Comparison of ENCODE assay signal across 9 mouse cellular contexts in genomic region chr11:120255499-120255898, GRCm38 (mm10). TPM values are rescaled to one million over a fixed set of nuclear protein-coding genes. Genes with fewer than 3 reads are reported as not detected.
DNase-seq lines count a peak whose midpoint lies in the region; ATAC-seq and TF ChIP-seq lines count a peak whose summit lies in the region.
"Had no signal": no experiment of that assay in that cellular context is flagged by ENCODE, and none has a peak within 500 bp of the region (broad histone marks: within the 10 kb centered on the region; RNA-seq: fewer than 3 reads in every experiment).

No protein-coding gene starts in this region.

- peak overlapping the region; percentile 26; the same call in 1 of the 2 replicates for H3K9ac ChIP-seq in forebrain, embryonic 13.5 days
- no peak overlapping the region for H3K9ac ChIP-seq in forebrain, embryonic 11.5 days (ENCODE audit: low read length)
- no peak overlapping the region for H3K9ac ChIP-seq in lung, embryonic 14.5 days
- no peak overlapping the region for H3K9ac ChIP-seq in embryonic facial prominence, embryonic 15.5 days
- no peak overlapping the region for H3K9ac ChIP-seq in midbrain, embryonic 13.5 days (replicated peaks)
- H3K9ac ChIP-seq: liver, postnatal 0 days had no signal

- H3K4me2 ChIP-seq in forebrain, embryonic 13.5 days = no peak overlapping the region
- H3K4me2 ChIP-seq in forebrain, embryonic 11.5 days (ENCODE audit: low read depth, low read length, severe bottlenecking) = no peak overlapping the region
- no peak overlapping the region for H3K4me2 ChIP-seq in lung, embryonic 14.5 days
- no peak overlapping the region for H3K4me2 ChIP-seq in embryonic facial prominence, embryonic 15.5 days (replicated peaks)
- no peak overlapping the region for H3K4me2 ChIP-seq in midbrain, embryonic 13.5 days (replicated peaks)

- H3K4me3 ChIP-seq in forebrain, embryonic 13.5 days = no peak overlapping the region
- no peak overlapping the region for H3K4me3 ChIP-seq in forebrain, embryonic 11.5 days (ENCODE audit: low read depth, low read length)
- H3K4me3 ChIP-seq in lung, embryonic 14.5 days (ENCODE audit: low read depth, low read length) = no peak overlapping the region
- H3K4me3 ChIP-seq in embryonic facial prominence, embryonic 15.5 days (replicated peaks) = no peak overlapping the region
- H3K4me3 ChIP-seq in midbrain, embryonic 13.5 days (replicated peaks) = no peak overlapping the region

- no peak overlapping the region for H3K27ac ChIP-seq in forebrain, embryonic 13.5 days
- no peak overlapping the region for H3K27ac ChIP-seq in forebrain, embryonic 11.5 days (ENCODE audit: low read depth, low read length)
- H3K27ac ChIP-seq in lung, embryonic 14.5 days (ENCODE audit: low read depth) = peak overlapping the region; percentile 59; the same call in 1 of the 2 replicates
- H3K27ac ChIP-seq in embryonic facial prominence, embryonic 15.5 days (replicated peaks) = 0 out of 2 replicates have a peak overlapping the region, but pooled peaks have one; percentile 22
- 0 out of 2 replicates have a peak overlapping the region, but pooled peaks have one; percentile 53 for H3K27ac ChIP-seq in midbrain, embryonic 13.5 days

- DNase-seq in forebrain, embryonic 11.5 days (ENCODE audit: low spot score) = no peak
- DNase-seq in lung, embryonic 14.5 days = no peak
- no peak for DNase-seq in lung, postnatal 36 days
- DNase-seq in kidney, adult 8-10 months = no peak
- no peak for DNase-seq in left cerebral cortex, postnatal 10 days (ENCODE audit: extremely low spot score in 1 of 2, low spot score in 2 of 2)

- TF ChIP-seq CTCF in lung, embryonic 14.5 days (IDR thresholded peaks at IDR 0.05; ENCODE audit: low read depth) = no peak

- intact Hi-C loops in left cerebral cortex, postnatal 10 days (cut with DNase I) = no loop called here

- peaks cover 4% of the 10 kb centered on the region; the same call in 1 of the 2 replicates for H3K36me3 ChIP-seq in forebrain, embryonic 13.5 days (ENCODE audit: poor library complexity, severe bottlenecking)
- no peaks in the 10 kb centered on the region for H3K36me3 ChIP-seq in forebrain, embryonic 11.5 days (ENCODE audit: control insufficient read depth, insufficient read depth, low read length)
- 0 out of 2 replicates have a peak, but pooled peaks cover 11% of the 10 kb centered on the region for H3K36me3 ChIP-seq in lung, embryonic 14.5 days (ENCODE audit: insufficient read depth)
- H3K36me3 ChIP-seq in embryonic facial prominence, embryonic 15.5 days = no peaks in the 10 kb centered on the region
- H3K36me3 ChIP-seq in midbrain, embryonic 13.5 days = peaks cover 14% of the 10 kb centered on the region

- H3K9me3 ChIP-seq in forebrain, embryonic 13.5 days (replicated peaks) = no peaks in the 10 kb centered on the region
- no peaks in the 10 kb centered on the region for H3K9me3 ChIP-seq in forebrain, embryonic 11.5 days (ENCODE audit: control insufficient read depth, low read length)
- no peaks in the 10 kb centered on the region for H3K9me3 ChIP-seq in lung, embryonic 14.5 days (ENCODE audit: low read depth, low read length)
- H3K9me3 ChIP-seq in embryonic facial prominence, embryonic 15.5 days (replicated peaks) = no peaks in the 10 kb centered on the region
- H3K9me3 ChIP-seq in midbrain, embryonic 13.5 days = no peaks in the 10 kb centered on the region

- 61% methylated on average over 6 of the region's 8 CpGs for WGBS in forebrain, embryonic 13.5 days
- WGBS in forebrain, embryonic 11.5 days = 74% methylated on average over 7 of the region's 8 CpGs
- WGBS in lung, embryonic 14.5 days = 62% methylated on average over 8 of the region's 8 CpGs
- 64% methylated on average over 8 of the region's 8 CpGs for WGBS in embryonic facial prominence, embryonic 15.5 days
- 64% methylated on average over 7 of the region's 8 CpGs for WGBS in midbrain, embryonic 13.5 days

- peaks cover 97% of the 10 kb centered on the region for H3K4me1 ChIP-seq in forebrain, embryonic 13.5 days
- H3K4me1 ChIP-seq in forebrain, embryonic 11.5 days (replicated peaks; ENCODE audit: control insufficient read depth, insufficient read depth, low read length) = peaks cover 55% of the 10 kb centered on the region
- H3K4me1 ChIP-seq in lung, embryonic 14.5 days (ENCODE audit: insufficient read depth) = peaks cover 70% of the 10 kb centered on the region
- peaks cover 94% of the 10 kb centered on the region for H3K4me1 ChIP-seq in embryonic facial prominence, embryonic 15.5 days
- peaks cover 100% of the 10 kb centered on the region for H3K4me1 ChIP-seq in midbrain, embryonic 13.5 days (replicated peaks)

- H3K27me3 ChIP-seq in forebrain, embryonic 13.5 days = 0 out of 2 replicates have a peak, but pooled peaks cover 3% of the 10 kb centered on the region
- no peaks in the 10 kb centered on the region for H3K27me3 ChIP-seq in forebrain, embryonic 11.5 days (ENCODE audit: control insufficient read depth, insufficient read depth, low read length)
- no peaks in the 10 kb centered on the region for H3K27me3 ChIP-seq in lung, embryonic 14.5 days (ENCODE audit: insufficient read depth, low read length)
- no peaks in the 10 kb centered on the region for H3K27me3 ChIP-seq in embryonic facial prominence, embryonic 15.5 days
- H3K27me3 ChIP-seq in midbrain, embryonic 13.5 days = no peaks in the 10 kb centered on the region

- no peak for ATAC-seq in forebrain, embryonic 13.5 days
- ATAC-seq in forebrain, embryonic 11.5 days (replicated peaks; ENCODE audit: low FRiP score) = no peak
- no peak for ATAC-seq in lung, embryonic 14.5 days (ENCODE audit: insufficient read depth)
- no peak for ATAC-seq in embryonic facial prominence, embryonic 15.5 days (ENCODE audit: insufficient number of reproducible peaks, low FRiP score, low TSS enrichment, low read depth)
- no peak for ATAC-seq in midbrain, embryonic 13.5 days

RNA-seq across cellular contexts. Expression of gene Bahcc1, which starts 22.8 kb away (rescaled TPM):
- 17.2 TPM in 2 replicates for polyA plus RNA-seq in forebrain, embryonic 13.5 days (2015; fragmentation: Nextera tagmentation; extraction: Ambion mirVana)
- polyA plus RNA-seq in forebrain, embryonic 11.5 days (2014; fragmentation: Nextera tagmentation; extraction: Ambion mirVana) = 25.2 and 30.3 TPM in 2 replicates
- 14.3 and 15.6 TPM in 2 replicates for polyA plus RNA-seq in lung, embryonic 14.5 days (2014; fragmentation: Nextera tagmentation; extraction: Ambion mirVana)
- polyA plus RNA-seq in embryonic facial prominence, embryonic 15.5 days (2015; fragmentation: Nextera tagmentation; extraction: Ambion mirVana) = 7.9 and 9.3 TPM in 2 replicates
- polyA plus RNA-seq in midbrain, embryonic 13.5 days (2015; fragmentation: Nextera tagmentation; extraction: Ambion mirVana) = 17.4 and 19.5 TPM in 2 replicates
- total RNA-seq in left cerebral cortex, postnatal 10 days (2021) = 10 to 100 TPM; 19.7 to 20.6 TPM

Comparison
In these comparisons a context has a peak if more than half of its experiments do, and no peak if none do; other contexts are left out.
1. H3K27ac ChIP-seq: peak in lung, embryonic 14.5 days (single experiment), embryonic facial prominence, embryonic 15.5 days (single experiment) and midbrain, embryonic 13.5 days (single experiment); none in forebrain, embryonic 13.5 days (single experiment) and forebrain, embryonic 11.5 days (single experiment).